In the genomic region with DNA sequence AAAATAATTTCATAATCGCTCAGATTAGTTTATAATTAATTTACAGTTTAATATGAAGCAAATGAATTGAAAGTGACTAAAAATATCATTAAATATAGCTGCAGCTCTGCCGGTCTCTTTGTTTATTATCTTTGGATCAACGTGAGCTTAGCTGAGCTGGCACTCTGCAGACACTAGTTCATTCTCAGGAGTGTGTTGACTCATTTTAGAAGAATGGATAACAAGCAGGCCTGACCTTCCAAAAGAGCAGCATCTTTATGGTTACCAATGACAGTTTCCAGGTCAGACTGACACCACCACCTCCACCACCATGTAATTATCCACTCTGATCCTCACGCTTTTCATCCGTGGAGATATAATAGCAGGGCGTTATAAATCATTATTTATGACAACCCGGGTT, we compare ENCODE assay signal across 24 mouse cellular contexts. TPM values are rescaled to one million over a fixed set of nuclear protein-coding genes. Genes with fewer than 3 reads are reported as not detected.
DNase-seq lines count a peak whose midpoint lies in the region; ATAC-seq and TF ChIP-seq lines count a peak whose summit lies in the region.
"Had no signal": no experiment of that assay in that cellular context is flagged by ENCODE, and none has a peak within 500 bp of the region (broad histone marks: within the 10 kb centered on the region; RNA-seq: fewer than 3 reads in every experiment).

No protein-coding gene starts in this region.

- 0 out of 2 replicates have a peak overlapping the region, but pooled peaks have one; percentile 15 for H3K27ac ChIP-seq in midbrain, embryonic 12.5 days (replicated peaks)
- H3K27ac ChIP-seq in midbrain, postnatal 0 days (ENCODE audit: low read depth, low read length), result no peak overlapping the region
- peak overlapping the region; percentile 12; the same call in 1 of the 2 replicates for H3K27ac ChIP-seq in midbrain, embryonic 15.5 days
- no peak overlapping the region for H3K27ac ChIP-seq in midbrain, embryonic 11.5 days (ENCODE audit: low read depth, low read length)
- H3K27ac ChIP-seq in liver, embryonic 11.5 days (ENCODE audit: low read depth, low read length), result no peak overlapping the region
- H3K27ac ChIP-seq: forebrain, embryonic 10.5 days; forebrain, embryonic 13.5 days; heart, embryonic 15.5 days; hindbrain, embryonic 10.5 days; hindbrain, embryonic 13.5 days had no signal

- H3K9me3 ChIP-seq in midbrain, embryonic 12.5 days, result no peaks in the 10 kb centered on the region
- H3K9me3 ChIP-seq in midbrain, postnatal 0 days (ENCODE audit: low read length), result no peaks in the 10 kb centered on the region
- no peaks in the 10 kb centered on the region for H3K9me3 ChIP-seq in midbrain, embryonic 15.5 days
- H3K9me3 ChIP-seq in midbrain, embryonic 11.5 days (ENCODE audit: control insufficient read depth, low read length), result no peaks in the 10 kb centered on the region
- no peaks in the 10 kb centered on the region for H3K9me3 ChIP-seq in liver, embryonic 11.5 days (ENCODE audit: control insufficient read depth, low read length)
- H3K9me3 ChIP-seq: forebrain, embryonic 10.5 days; forebrain, embryonic 13.5 days; heart, embryonic 12.5 days; heart, embryonic 15.5 days; hindbrain, embryonic 10.5 days; hindbrain, embryonic 13.5 days had no signal

- H3K27me3 ChIP-seq in midbrain, embryonic 12.5 days, result no peaks in the 10 kb centered on the region
- H3K27me3 ChIP-seq in midbrain, postnatal 0 days (ENCODE audit: insufficient read depth, low read length), result no peaks in the 10 kb centered on the region
- no peaks in the 10 kb centered on the region for H3K27me3 ChIP-seq in midbrain, embryonic 15.5 days (replicated peaks)
- H3K27me3 ChIP-seq in midbrain, embryonic 11.5 days (ENCODE audit: control insufficient read depth, insufficient read depth, low read length), result no peaks in the 10 kb centered on the region
- no peaks in the 10 kb centered on the region for H3K27me3 ChIP-seq in liver, embryonic 11.5 days (replicated peaks; ENCODE audit: control insufficient read depth, insufficient read depth, low read length)
- H3K27me3 ChIP-seq: forebrain, embryonic 13.5 days; heart, embryonic 12.5 days; heart, embryonic 15.5 days had no signal

- 76% methylated on average over 7 of the region's 7 CpGs for WGBS in midbrain, embryonic 12.5 days
- 58% methylated on average over 7 of the region's 7 CpGs for WGBS in midbrain, postnatal 0 days
- WGBS in midbrain, embryonic 15.5 days, result 59% methylated on average over 7 of the region's 7 CpGs
- 78% methylated on average over 7 of the region's 7 CpGs for WGBS in midbrain, embryonic 11.5 days
- 75% methylated on average over 7 of the region's 7 CpGs for WGBS in liver, embryonic 11.5 days

- DNase-seq in midbrain, postnatal 0 days (ENCODE audit: low spot score), result no peak
- no peak for DNase-seq in midbrain, embryonic 11.5 days (ENCODE audit: low spot score, missing footprints)
- peak; percentile 5 for DNase-seq in NIH3T3 (ENCODE audit: low read depth)
- DNase-seq in kidney, postnatal 36 days, result no peak
- DNase-seq in liver, embryonic 11.5 days (ENCODE audit: low spot score), result no peak
- DNase-seq: adrenal gland, postnatal 10 days; adrenal gland, postnatal 36 days; cerebellum, adult 18-20 months; cerebellum, adult 9-10 months; gastrocnemius, postnatal 10 days; gastrocnemius, postnatal 36 days; heart, postnatal 10 days; heart, postnatal 36 days had no signal

- H3K9ac ChIP-seq in midbrain, embryonic 12.5 days (replicated peaks), result no peak overlapping the region
- no peak overlapping the region for H3K9ac ChIP-seq in midbrain, postnatal 0 days (replicated peaks; ENCODE audit: low read length, poor library complexity, severe bottlenecking)
- no peak overlapping the region for H3K9ac ChIP-seq in midbrain, embryonic 15.5 days
- H3K9ac ChIP-seq in midbrain, embryonic 11.5 days (ENCODE audit: low read length), result no peak overlapping the region
- no peak overlapping the region for H3K9ac ChIP-seq in liver, embryonic 11.5 days (ENCODE audit: low read depth, low read length)
- H3K9ac ChIP-seq: forebrain, embryonic 13.5 days; heart, embryonic 12.5 days; heart, embryonic 15.5 days; hindbrain, embryonic 13.5 days had no signal

- H3K4me3 ChIP-seq in midbrain, embryonic 12.5 days, result no peak overlapping the region
- no peak overlapping the region for H3K4me3 ChIP-seq in midbrain, postnatal 0 days (ENCODE audit: low read depth, low read length)
- no peak overlapping the region for H3K4me3 ChIP-seq in midbrain, embryonic 15.5 days
- H3K4me3 ChIP-seq in midbrain, embryonic 11.5 days (ENCODE audit: low read depth, low read length), result no peak overlapping the region
- no peak overlapping the region for H3K4me3 ChIP-seq in liver, embryonic 11.5 days (ENCODE audit: low read depth, low read length)
- H3K4me3 ChIP-seq: forebrain, embryonic 10.5 days; forebrain, embryonic 13.5 days; heart, embryonic 12.5 days; heart, embryonic 15.5 days; hindbrain, embryonic 10.5 days; hindbrain, embryonic 13.5 days had no signal

- H3K4me2 ChIP-seq in midbrain, embryonic 12.5 days (replicated peaks), result no peak overlapping the region
- no peak overlapping the region for H3K4me2 ChIP-seq in midbrain, postnatal 0 days (ENCODE audit: low read depth, low read length, poor library complexity, severe bottlenecking)
- H3K4me2 ChIP-seq in midbrain, embryonic 15.5 days, result no peak overlapping the region
- no peak overlapping the region for H3K4me2 ChIP-seq in midbrain, embryonic 11.5 days
- no peak overlapping the region for H3K4me2 ChIP-seq in liver, embryonic 11.5 days
- H3K4me2 ChIP-seq: forebrain, embryonic 13.5 days; heart, embryonic 12.5 days; heart, embryonic 15.5 days; hindbrain, embryonic 13.5 days had no signal

- no peaks in the 10 kb centered on the region for H3K36me3 ChIP-seq in midbrain, embryonic 12.5 days
- no peaks in the 10 kb centered on the region for H3K36me3 ChIP-seq in midbrain, postnatal 0 days (ENCODE audit: insufficient read depth, low read length)
- no peaks in the 10 kb centered on the region for H3K36me3 ChIP-seq in midbrain, embryonic 15.5 days (replicated peaks)
- no peaks in the 10 kb centered on the region for H3K36me3 ChIP-seq in midbrain, embryonic 11.5 days (ENCODE audit: control insufficient read depth, insufficient read depth, low read length)
- H3K36me3 ChIP-seq in liver, embryonic 11.5 days (ENCODE audit: control insufficient read depth, insufficient read depth, low read length), result no peaks in the 10 kb centered on the region
- H3K36me3 ChIP-seq: forebrain, embryonic 10.5 days; heart, embryonic 12.5 days; heart, embryonic 15.5 days; hindbrain, embryonic 10.5 days; hindbrain, embryonic 13.5 days had no signal

- no peak for ATAC-seq in midbrain, embryonic 12.5 days (ENCODE audit: low FRiP score, low read depth)
- ATAC-seq in midbrain, postnatal 0 days (ENCODE audit: low FRiP score), result no peak
- no peak for ATAC-seq in midbrain, embryonic 15.5 days (replicated peaks)
- ATAC-seq in midbrain, embryonic 11.5 days (ENCODE audit: low FRiP score), result no peak
- ATAC-seq in liver, embryonic 11.5 days (replicated peaks; ENCODE audit: low FRiP score), result no peak
- ATAC-seq: CD4-positive, CD25-positive, alpha-beta regulatory T cell, adult 4 months; forebrain, embryonic 13.5 days; forebrain, embryonic 16.5 days; hindbrain, embryonic 16.5 days had no signal

- TF ChIP-seq CTCF in midbrain, postnatal 0 days (IDR thresholded peaks at IDR 0.05), result no peak

- peaks cover 5% of the 10 kb centered on the region for H3K4me1 ChIP-seq in midbrain, embryonic 12.5 days
- peaks cover 13% of the 10 kb centered on the region for H3K4me1 ChIP-seq in midbrain, postnatal 0 days (ENCODE audit: insufficient read depth, low read length)
- peaks cover 18% of the 10 kb centered on the region for H3K4me1 ChIP-seq in midbrain, embryonic 15.5 days
- H3K4me1 ChIP-seq in midbrain, embryonic 11.5 days (ENCODE audit: control insufficient read depth, insufficient read depth, low read length), result no peaks in the 10 kb centered on the region
- no peaks in the 10 kb centered on the region for H3K4me1 ChIP-seq in liver, embryonic 11.5 days (replicated peaks; ENCODE audit: control insufficient read depth, insufficient read depth, low read length)
- H3K4me1 ChIP-seq: forebrain, embryonic 13.5 days; heart, embryonic 12.5 days; heart, embryonic 15.5 days; hindbrain, embryonic 10.5 days had no signal

RNA-seq across cellular contexts. Expression of a gene that starts 7.0 kb away (rescaled TPM):
- 113 and 114 TPM in 2 replicates for polyA plus RNA-seq in midbrain, embryonic 12.5 days (2016; fragmentation: Nextera tagmentation; extraction: Ambion mirVana)
- 66.0 and 89.7 TPM in 2 replicates for total RNA-seq in midbrain, postnatal 0 days (2014; rRNA removed)
- 85.2 and 97.1 TPM in 2 replicates for polyA plus RNA-seq in midbrain, postnatal 0 days (2015; fragmentation: Nextera tagmentation; extraction: Ambion mirVana)
- polyA plus RNA-seq in midbrain, embryonic 15.5 days (2015; fragmentation: Nextera tagmentation; extraction: Ambion mirVana), result 86.7 and 92.4 TPM in 2 replicates
- polyA plus RNA-seq in midbrain, embryonic 11.5 days (2014; fragmentation: Nextera tagmentation; extraction: Ambion mirVana), result 127 and 132 TPM in 2 replicates
- 125 and 141 TPM in 2 replicates for polyA plus RNA-seq in liver, embryonic 11.5 days (2014; fragmentation: Nextera tagmentation; extraction: Ambion mirVana)

Comparison
In these comparisons a context has a peak if more than half of its experiments do, and no peak if none do; other contexts are left out.
1. H3K27ac ChIP-seq: peak in midbrain, embryonic 12.5 days (single experiment) and midbrain, embryonic 15.5 days (single experiment); none in midbrain, postnatal 0 days (single experiment), midbrain, embryonic 11.5 days (single experiment) and liver, embryonic 11.5 days (single experiment).